Mouse (Mus musculus) limb, embryonic 11.5 days (tissue): ENCODE data around the gene Lysmd4. TPM values are rescaled to one million over a fixed set of nuclear protein-coding genes. Genes with fewer than 3 reads are reported as not detected.
"Not testable (repeated sequence)": the region's sequence is repeated elsewhere in the genome, so short reads cannot be mapped to it uniquely, and the experiment has no call there.

Experiments
- ATAC-seq: fragments of 200-750 bp; cut with Nextera tagmentation; 2 replicates; pipeline ENCODE4 v1.8.0; 2017; ENCODE audit warnings: low read depth; ENCODE audit not compliant: insufficient number of reproducible peaks, low FRiP score, low TSS enrichment
- DNase-seq: peaks from one replicate; pipeline ENCODE4 v3.0.0-alpha.2; 2015; ENCODE audit warnings: low spot score
- H3K27ac ChIP-seq: fragments of 300-500 bp; sonication (generic); replicated peaks from 2 replicates; pipeline ENCODE4 v1.5.1; 2014; ENCODE audit warnings: low read depth, mild to moderate bottlenecking, low read length
- H3K27me3 ChIP-seq: fragments of 300-500 bp; sonication (generic); 2 replicates; pipeline ENCODE4 v1.6.1; 2014; ENCODE audit warnings: mild to moderate bottlenecking, low read length, mixed read lengths; ENCODE audit not compliant: control insufficient read depth, insufficient read depth
- H3K36me3 ChIP-seq: fragments of 300-500 bp; sonication (generic); 2 replicates; pipeline ENCODE4 v1.6.1; 2014; ENCODE audit warnings: mild to moderate bottlenecking, low read length, moderate library complexity, mixed read lengths; ENCODE audit not compliant: control insufficient read depth, insufficient read depth
- H3K4me1 ChIP-seq: fragments of 300-500 bp; sonication (generic); 2 replicates; pipeline ENCODE4 v1.6.1; 2014; ENCODE audit warnings: low read length, mixed read lengths; ENCODE audit not compliant: control insufficient read depth, insufficient read depth
- H3K4me2 ChIP-seq: fragments of 300-500 bp; sonication (generic); 2 replicates; pipeline ENCODE4 v1.6.1; 2014; ENCODE audit warnings: low read depth, mild to moderate bottlenecking, moderate library complexity; ENCODE audit not compliant: severe bottlenecking
- H3K4me3 ChIP-seq: fragments of 300-500 bp; sonication (generic); 2 replicates; pipeline ENCODE4 v1.5.1; 2014; ENCODE audit warnings: low read depth, low read length
- H3K9ac ChIP-seq: fragments of 300-500 bp; sonication (generic); 2 replicates; pipeline ENCODE4 v1.6.1; 2014; ENCODE audit warnings: mild to moderate bottlenecking, low read length
- H3K9me3 ChIP-seq: fragments of 300-500 bp; sonication (generic); 2 replicates; pipeline ENCODE4 v1.6.1; 2016; ENCODE audit warnings: low read length; ENCODE audit not compliant: control insufficient read depth
- WGBS: fragments of 180-500 bp; shearing (Covaris S2); extraction: QIAGEN DNeasy Blood & Tissue Kit; methylation state at CpG from one replicate; pipeline ENCODE4 v1.1.7; 2014; 5-methylcytosine and 5-hydroxymethylcytosine counted together
- polyA plus RNA-seq: library from polyadenylated mRNA; unstranded; fragments of >200 nt; fragmentation: Nextera tagmentation; extraction: Ambion mirVana; gene quantifications from 2 replicates; pipeline ENCODE4 v1.2.1, GENCODE M21; 2014

Gene Lysmd4
- polyA plus RNA-seq, 1 experiment from 2014 or later, result 11.6 TPM

DNA sequence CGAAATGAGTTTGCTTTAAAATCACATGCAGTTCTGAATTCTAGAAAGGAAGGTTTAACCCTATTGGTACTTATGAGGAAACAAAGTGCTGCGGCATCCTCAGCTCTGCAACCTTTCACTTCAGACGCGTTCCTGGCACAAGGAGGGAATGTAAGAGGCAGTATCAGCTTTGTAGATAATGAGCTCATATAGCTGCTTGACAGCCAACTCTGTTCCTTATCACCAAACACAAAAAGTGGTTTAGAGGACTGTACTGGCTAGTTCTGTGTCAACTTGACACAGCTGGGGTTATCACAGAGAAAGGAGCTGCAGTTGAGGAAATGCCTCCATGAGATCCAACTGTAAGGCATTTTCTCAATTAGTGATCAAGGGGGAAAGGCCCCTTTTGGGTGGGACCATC is 48.1 kb downstream of the Lysmd4 start:
- H3K27ac ChIP-seq, H3K27me3 ChIP-seq, ATAC-seq, H3K9me3 ChIP-seq, DNase-seq, H3K4me2 ChIP-seq, H3K9ac ChIP-seq, H3K4me1 ChIP-seq, H3K4me3 ChIP-seq, H3K36me3 ChIP-seq: not testable (repeated sequence)
- WGBS, result 79% methylated on average over 4 of the region's 4 CpGs

DNA sequence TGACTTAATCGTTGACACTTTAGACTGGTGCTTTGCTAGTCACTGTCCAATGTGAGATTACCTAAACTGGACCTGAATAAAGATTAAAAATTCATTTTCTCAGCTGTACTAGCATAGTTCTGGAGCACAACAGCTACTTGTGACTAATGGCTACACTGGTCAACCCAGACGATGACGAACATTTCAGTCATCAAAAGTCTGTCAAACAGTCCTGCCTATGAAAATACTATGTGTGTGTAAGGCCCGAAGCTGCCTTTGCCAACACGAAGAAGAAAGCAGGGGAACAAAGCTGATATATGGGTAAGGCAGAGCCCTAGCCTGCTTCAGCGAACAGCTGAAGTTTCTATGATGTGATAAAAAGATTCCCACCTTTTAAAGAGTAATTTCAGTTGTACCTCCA is 61.2 kb downstream of the Lysmd4 start:
- no peak overlapping the region for H3K4me2 ChIP-seq
- H3K36me3 ChIP-seq, result no peaks in the 10 kb centered on the region
- H3K4me3 ChIP-seq, result no peak overlapping the region
- WGBS, result 92% methylated on average over 6 of the region's 6 CpGs
- H3K4me1 ChIP-seq, result no peaks in the 10 kb centered on the region
- DNase-seq, result no peak
- H3K9ac ChIP-seq, result no peak overlapping the region
- no peak for ATAC-seq
- no peaks in the 10 kb centered on the region for H3K27me3 ChIP-seq
- H3K27ac ChIP-seq, result no peak overlapping the region
- no peaks in the 10 kb centered on the region for H3K9me3 ChIP-seq

DNA sequence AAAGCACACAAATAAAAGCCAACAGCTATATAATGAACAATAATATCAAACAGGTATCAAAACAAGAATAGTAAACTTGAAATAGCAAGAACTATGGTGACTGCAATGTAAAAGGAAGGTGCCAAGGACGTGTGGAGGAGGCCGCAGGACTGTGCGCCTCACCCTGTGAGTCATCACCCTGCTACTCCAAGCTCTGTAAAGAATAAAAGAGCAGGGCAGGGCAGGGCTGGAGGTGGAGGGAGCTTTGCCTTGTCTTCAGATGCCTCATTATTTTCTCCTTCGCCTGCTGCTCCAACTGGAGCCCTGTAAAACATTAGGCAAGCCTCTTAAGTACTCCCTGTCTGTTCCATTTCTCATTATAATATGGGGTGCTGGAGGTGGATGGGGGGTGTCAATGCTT is 65.1 kb downstream of the Lysmd4 start:
- H3K27me3 ChIP-seq, result no peaks in the 10 kb centered on the region
- whole genome bisulfite sequencing, result 88% methylated on average over 4 of the region's 4 CpGs
- H3K36me3 ChIP-seq, result no peaks in the 10 kb centered on the region; the same call in 1 of the 2 replicates
- no peak overlapping the region for H3K4me2 ChIP-seq
- no peak for ATAC-seq
- no peak overlapping the region for H3K4me3 ChIP-seq
- no peak overlapping the region for H3K9ac ChIP-seq
- no peak overlapping the region for H3K27ac ChIP-seq
- DNase-seq, result no peak
- no peaks in the 10 kb centered on the region for H3K9me3 ChIP-seq
- no peaks in the 10 kb centered on the region for H3K4me1 ChIP-seq

DNA sequence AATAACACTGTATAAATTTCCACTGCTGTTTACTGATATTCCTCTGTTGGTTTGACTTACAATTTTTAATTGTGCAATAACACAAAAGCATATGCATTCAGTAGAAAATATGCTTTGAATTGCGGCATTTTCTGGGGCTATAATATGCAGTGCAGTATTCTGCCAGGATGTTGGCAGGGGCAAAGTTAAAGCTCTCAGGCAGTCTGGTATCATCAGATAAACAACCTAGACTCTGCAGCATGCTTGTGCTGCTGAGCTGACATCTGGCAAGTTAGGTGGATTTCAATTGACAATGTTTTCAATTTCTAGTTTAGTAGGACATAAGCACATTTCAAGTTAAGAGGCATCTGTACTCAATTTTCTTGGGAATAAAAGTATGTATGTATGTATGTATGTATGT is 69.0 kb downstream of the Lysmd4 start:
- H3K36me3 ChIP-seq, result no peaks in the 10 kb centered on the region; the same call in 1 of the 2 replicates
- ATAC-seq (no peak), DNase-seq (no peak)
- 95% methylated on average over 1 of the region's 1 CpGs for WGBS
- no peak overlapping the region for H3K9ac ChIP-seq
- H3K27me3 ChIP-seq, result no peaks in the 10 kb centered on the region
- no peak overlapping the region for H3K4me2 ChIP-seq
- no peaks in the 10 kb centered on the region for H3K4me1 ChIP-seq
- no peak overlapping the region for H3K27ac ChIP-seq
- no peak overlapping the region for H3K4me3 ChIP-seq
- no peaks in the 10 kb centered on the region for H3K9me3 ChIP-seq

DNA sequence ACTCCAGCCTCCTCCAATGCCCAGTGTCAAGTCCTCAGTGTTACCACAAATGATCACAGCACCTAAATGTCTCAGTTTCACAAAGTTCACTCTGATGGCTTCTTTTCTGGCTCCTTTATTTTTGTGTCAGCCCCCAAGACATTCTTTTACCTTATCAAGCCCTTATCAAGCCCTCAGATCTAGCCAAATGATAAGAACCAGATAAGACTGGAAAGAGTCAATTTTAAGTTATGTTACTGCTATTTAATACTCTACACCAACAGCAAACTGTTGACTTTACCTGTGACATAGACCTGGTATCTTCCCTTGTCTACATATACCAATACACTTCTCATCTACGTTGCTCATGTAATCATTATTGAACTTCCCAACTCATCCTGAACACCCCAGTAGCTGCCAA is 74.1 kb downstream of the Lysmd4 start:
- 89% methylated on average over 1 of the region's 1 CpGs for WGBS
- Histone ChIP-seq H3K27me3 (no peaks in the 10 kb centered on the region), H3K9me3 (no peaks in the 10 kb centered on the region), H3K36me3 (no peaks in the 10 kb centered on the region), H3K4me1 (no peaks in the 10 kb centered on the region), H3K9ac (no peak overlapping the region), H3K27ac (no peak overlapping the region), H3K4me3 (no peak overlapping the region), H3K4me2 (no peak overlapping the region)
- ATAC-seq (no peak), DNase-seq (no peak)

DNA sequence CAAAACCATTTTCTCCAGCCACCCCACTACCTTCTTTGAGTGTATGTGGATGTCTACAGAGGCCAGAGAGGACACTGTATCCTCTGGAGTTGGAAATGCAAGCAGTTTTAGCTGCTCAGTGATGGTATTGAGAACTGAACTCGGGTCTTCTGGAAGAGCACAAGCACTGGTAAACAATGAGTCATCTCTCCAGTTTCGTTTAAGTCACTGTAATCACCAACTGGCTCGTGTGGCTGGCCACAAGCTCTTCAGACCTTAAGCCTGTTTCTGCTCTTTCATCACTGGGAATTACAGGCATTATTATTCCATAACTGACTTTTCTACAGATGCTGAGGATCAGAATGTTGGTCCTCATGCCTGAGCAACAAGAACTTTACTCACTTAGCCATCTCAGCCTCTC is 82.6 kb downstream of the Lysmd4 start:
- Histone ChIP-seq H3K9me3 (no peaks in the 10 kb centered on the region), H3K36me3 (no peaks in the 10 kb centered on the region), H3K9ac (no peak overlapping the region), H3K27ac (no peak overlapping the region), H3K27me3 (no peaks in the 10 kb centered on the region), H3K4me1 (no peaks in the 10 kb centered on the region), H3K4me2 (no peak overlapping the region), H3K4me3 (no peak overlapping the region)
- DNase-seq (no peak), ATAC-seq (no peak)
- 86% methylated on average over 3 of the region's 3 CpGs for WGBS

DNA sequence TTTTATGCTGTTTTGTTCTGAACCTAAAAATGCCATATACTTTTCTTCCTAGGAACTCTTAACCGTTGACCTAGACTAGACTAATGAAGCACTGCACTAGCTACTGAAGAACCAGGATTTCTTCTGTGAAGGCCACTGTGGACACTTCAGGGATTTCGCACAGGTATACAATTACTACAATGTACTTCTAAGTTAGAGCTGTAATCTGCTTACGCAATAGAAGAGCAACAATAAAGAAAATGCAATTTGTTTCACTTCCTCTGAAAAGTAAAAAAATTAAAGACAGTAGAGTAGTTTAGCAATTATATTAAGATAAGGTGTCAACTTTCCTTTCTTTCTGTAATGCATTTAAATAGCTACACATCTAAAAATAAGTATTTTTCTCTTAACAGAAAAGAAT is 84.7 kb downstream of the Lysmd4 start:
- Histone ChIP-seq H3K27me3 (no peaks in the 10 kb centered on the region), H3K4me3 (no peak overlapping the region), H3K9ac (no peak overlapping the region), H3K9me3 (no peaks in the 10 kb centered on the region), H3K4me1 (no peaks in the 10 kb centered on the region), H3K27ac (no peak overlapping the region), H3K36me3 (no peaks in the 10 kb centered on the region), H3K4me2 (no peak overlapping the region)
- 92% methylated on average over 3 of the region's 3 CpGs for WGBS
- ATAC-seq (no peak), DNase-seq (no peak)

DNA sequence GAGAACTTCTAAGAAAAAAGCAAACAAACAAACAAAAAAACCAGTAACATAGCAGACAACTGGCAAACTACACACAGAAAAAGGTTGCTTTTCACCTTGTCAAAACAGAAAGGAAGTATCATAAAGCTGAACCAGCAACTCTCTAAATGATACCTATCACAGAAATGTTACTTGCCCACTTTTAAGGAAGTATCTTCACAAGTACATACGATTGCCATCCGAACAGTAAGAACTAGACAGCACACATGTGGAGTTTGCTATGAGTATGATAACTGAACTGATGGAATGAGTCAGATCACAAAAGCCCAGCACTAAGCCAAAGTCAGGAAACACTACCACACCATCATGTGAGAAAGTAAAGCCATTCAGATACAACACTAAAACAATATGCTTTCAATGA is 85.8 kb downstream of the Lysmd4 start:
- no peak for ATAC-seq
- H3K9me3 ChIP-seq, result no peaks in the 10 kb centered on the region
- DNase-seq, result no peak
- H3K36me3 ChIP-seq, result no peaks in the 10 kb centered on the region
- H3K4me3 ChIP-seq, result no peak overlapping the region
- no peak overlapping the region for H3K4me2 ChIP-seq
- no peaks in the 10 kb centered on the region for H3K27me3 ChIP-seq
- H3K27ac ChIP-seq, result no peak overlapping the region
- no peaks in the 10 kb centered on the region for H3K4me1 ChIP-seq
- WGBS, result 92% methylated on average over 2 of the region's 2 CpGs
- no peak overlapping the region for H3K9ac ChIP-seq

DNA sequence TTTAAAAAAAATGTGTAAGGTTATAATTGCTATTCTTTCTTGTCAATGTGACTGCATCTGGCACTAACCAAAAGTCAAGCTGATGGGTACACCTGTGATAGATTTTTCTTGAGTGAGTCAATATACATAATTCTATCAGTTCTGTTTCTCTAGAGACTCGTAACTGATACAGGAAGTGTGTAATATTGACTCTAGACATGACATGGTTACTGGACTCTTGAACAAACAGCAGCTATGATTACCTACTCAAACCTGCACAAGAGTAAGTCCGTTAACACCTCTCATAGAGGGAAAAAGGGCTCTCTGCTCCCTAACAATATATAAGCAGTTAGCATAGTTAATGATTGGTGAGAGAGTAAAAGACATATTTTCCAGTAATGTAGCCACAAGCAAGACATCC is 87.8 kb downstream of the Lysmd4 start:
- Histone ChIP-seq H3K36me3 (no peaks in the 10 kb centered on the region; the same call in 1 of the 2 replicates), H3K27ac (no peak overlapping the region), H3K4me3 (no peak overlapping the region), H3K9ac (no peak overlapping the region), H3K4me1 (no peaks in the 10 kb centered on the region), H3K27me3 (no peaks in the 10 kb centered on the region), H3K9me3 (no peaks in the 10 kb centered on the region), H3K4me2 (no peak overlapping the region)
- 86% methylated on average over 2 of the region's 2 CpGs for WGBS
- ATAC-seq (no peak), DNase-seq (no peak)
